Mouse (Mus musculus) midbrain, embryonic 10.5 days (tissue): ENCODE data around the gene Nrxn1. TPM values are rescaled to one million over a fixed set of nuclear protein-coding genes. Genes with fewer than 3 reads are reported as not detected.

ENCODE experiments used
- DNase-seq: peaks from one replicate; pipeline ENCODE4 v3.0.0-alpha.2; 2017; ENCODE audit warnings: low spot score
- H3K27ac ChIP-seq: fragments of 300-500 bp; sonication (generic); replicated peaks from 2 replicates; pipeline ENCODE4 v1.5.1; 2016; ENCODE audit warnings: mild to moderate bottlenecking
- H3K27me3 ChIP-seq: fragments of 300-500 bp; sonication (generic); 2 replicates; pipeline ENCODE4 v1.6.1; 2016; ENCODE audit warnings: low read depth, mild to moderate bottlenecking; ENCODE audit not compliant: poor library complexity, severe bottlenecking
- H3K36me3 ChIP-seq: fragments of 300-500 bp; sonication (generic); 2 replicates; pipeline ENCODE4 v1.6.1; 2016; ENCODE audit warnings: mild to moderate bottlenecking, moderate library complexity
- H3K4me1 ChIP-seq: fragments of 300-500 bp; sonication (generic); 2 replicates; pipeline ENCODE4 v1.6.1; 2016
- H3K4me3 ChIP-seq: fragments of 300-500 bp; sonication (generic); 2 replicates; pipeline ENCODE4 v1.5.1; 2016; ENCODE audit warnings: mild to moderate bottlenecking, moderate library complexity
- H3K9me3 ChIP-seq: fragments of 300-500 bp; sonication (generic); replicated peaks from 2 replicates; pipeline ENCODE4 v1.6.1; 2016; ENCODE audit warnings: mild to moderate bottlenecking
- WGBS: fragments of 180-500 bp; shearing (Covaris S2); methylation state at CpG from one replicate; pipeline ENCODE4 v1.1.7; 2016; 5-methylcytosine and 5-hydroxymethylcytosine counted together
- polyA plus RNA-seq: library from polyadenylated mRNA; unstranded; fragments of >200 nt; fragmentation: Nextera tagmentation; extraction: Ambion mirVana; gene quantifications from 2 replicates; pipeline ENCODE4 v1.2.1, GENCODE M21; 2016

Nrxn1 gene
- 4.2 and 8.3 TPM in 2 replicates for polyA plus RNA-seq

GRCm38 (mm10) chr17:91093042-91093080 is at the start of gene Nrxn1:
Nrxn1 (minus strand) TSS chr17:91093071.
- Histone ChIP-seq H3K4me3 (peak within 1 kb of the TSS; percentile 52), H3K27ac (peak within 1 kb of the TSS; percentile 59), H3K4me1 (peaks cover 12% of the 10 kb centered on the region), H3K9me3 (peaks cover 12% of the 10 kb centered on the region), H3K27me3 (0 out of 2 replicates have a peak, but pooled peaks cover 1% of the 10 kb centered on the region), H3K36me3 (peaks cover 10% of the 10 kb centered on the region)
- DNase-seq, result no peak
- WGBS, result 0% methylated on average over 1 of the region's 1 CpGs

- H3K4me3 ChIP-seq, result no peak overlapping the region
- DNase-seq, result no peak
- no peaks in the 10 kb centered on the region for H3K4me1 ChIP-seq
- no peaks in the 10 kb centered on the region for H3K27me3 ChIP-seq
- no peaks in the 10 kb centered on the region for H3K36me3 ChIP-seq
- H3K9me3 ChIP-seq, result no peaks in the 10 kb centered on the region
- WGBS, result 71% methylated on average over 3 of the region's 3 CpGs
- H3K27ac ChIP-seq, result no peak overlapping the region
Measured at GRCm38 (mm10) chr17:91136859-91137258, 44.0 kb upstream of the Nrxn1 start.

- H3K4me3 ChIP-seq, result no peak overlapping the region
- no peaks in the 10 kb centered on the region for H3K9me3 ChIP-seq
- no peaks in the 10 kb centered on the region for H3K4me1 ChIP-seq
- DNase-seq, result no peak
- WGBS, result 79% methylated on average over 3 of the region's 3 CpGs
- H3K27ac ChIP-seq, result no peak overlapping the region
- H3K27me3 ChIP-seq, result no peaks in the 10 kb centered on the region
- H3K36me3 ChIP-seq, result no peaks in the 10 kb centered on the region
Measured at GRCm38 (mm10) chr17:91112880-91113628, 20.2 kb upstream of the Nrxn1 start.

- Histone ChIP-seq H3K27ac (no peak overlapping the region), H3K4me3 (no peak overlapping the region), H3K9me3 (no peaks in the 10 kb centered on the region), H3K4me1 (no peaks in the 10 kb centered on the region), H3K36me3 (no peaks in the 10 kb centered on the region), H3K27me3 (no peaks in the 10 kb centered on the region)
- DNase-seq, result no peak
- WGBS, result 96% methylated on average over 1 of the region's 1 CpGs
Measured at GRCm38 (mm10) chr17:91112085-91112484, 19.2 kb upstream of the Nrxn1 start.

GRCm38 (mm10) chr17:91093081-91093875 is 407 bp upstream of the Nrxn1 start:
- Histone ChIP-seq H3K27ac (peak overlapping the region; percentile 59), H3K4me3 (peak overlapping the region; percentile 52), H3K27me3 (no peaks in the 10 kb centered on the region), H3K36me3 (peaks cover 6% of the 10 kb centered on the region), H3K4me1 (peaks cover 12% of the 10 kb centered on the region), H3K9me3 (peaks cover 7% of the 10 kb centered on the region)
- 30% methylated on average over 12 of the region's 12 CpGs for WGBS
- no peak for DNase-seq

- H3K36me3 ChIP-seq, result peaks cover 13% of the 10 kb centered on the region
- H3K4me1 ChIP-seq, result peaks cover 12% of the 10 kb centered on the region
- peak overlapping the region; percentile 59 for H3K27ac ChIP-seq
- WGBS, result 2% methylated on average over 21 of the region's 21 CpGs
- H3K9me3 ChIP-seq, result peaks cover 15% of the 10 kb centered on the region
- peak overlapping the region; percentile 52 for H3K4me3 ChIP-seq
- H3K27me3 ChIP-seq, result 0 out of 2 replicates have a peak, but pooled peaks cover 4% of the 10 kb centered on the region
- DNase-seq, result peak; percentile 76
Measured at GRCm38 (mm10) chr17:91092421-91093041, 340 bp downstream of the Nrxn1 start.

GRCm38 (mm10) chr17:91090631-91091030 is 2.2 kb downstream of the Nrxn1 start:
- Histone ChIP-seq H3K4me3 (no peak overlapping the region), H3K27me3 (0 out of 2 replicates have a peak, but pooled peaks cover 4% of the 10 kb centered on the region), H3K4me1 (peaks cover 14% of the 10 kb centered on the region), H3K27ac (no peak overlapping the region), H3K9me3 (peaks cover 17% of the 10 kb centered on the region), H3K36me3 (peaks cover 16% of the 10 kb centered on the region)
- WGBS, result 82% methylated on average over 1 of the region's 1 CpGs
- DNase-seq, result no peak

- Histone ChIP-seq H3K27me3 (0 out of 2 replicates have a peak, but pooled peaks cover 4% of the 10 kb centered on the region), H3K4me3 (no peak overlapping the region), H3K4me1 (peaks cover 18% of the 10 kb centered on the region), H3K27ac (no peak overlapping the region), H3K36me3 (peaks cover 16% of the 10 kb centered on the region), H3K9me3 (peaks cover 17% of the 10 kb centered on the region)
- no peak for DNase-seq
- WGBS, result 89% methylated on average over 11 of the region's 11 CpGs
Measured at GRCm38 (mm10) chr17:91088991-91089390, 3.9 kb downstream of the Nrxn1 start.

- peaks cover 16% of the 10 kb centered on the region for H3K36me3 ChIP-seq
- peaks cover 17% of the 10 kb centered on the region for H3K9me3 ChIP-seq
- H3K27ac ChIP-seq, result no peak overlapping the region
- DNase-seq, result no peak
- 0 out of 2 replicates have a peak, but pooled peaks cover 4% of the 10 kb centered on the region for H3K27me3 ChIP-seq
- H3K4me1 ChIP-seq, result peaks cover 16% of the 10 kb centered on the region
- H3K4me3 ChIP-seq, result no peak overlapping the region
- 77% methylated on average over 82 of the region's 82 CpGs for WGBS
Measured at GRCm38 (mm10) chr17:91088037-91088715, 4.7 kb downstream of the Nrxn1 start.

GRCm38 (mm10) chr17:91086412-91086811 is 6.5 kb downstream of the Nrxn1 start:
- WGBS, result 85% methylated on average over 1 of the region's 1 CpGs
- H3K4me1 ChIP-seq, result peaks cover 7% of the 10 kb centered on the region; the same call in 1 of the 2 replicates
- H3K27me3 ChIP-seq, result 0 out of 2 replicates have a peak, but pooled peaks cover 4% of the 10 kb centered on the region
- H3K27ac ChIP-seq, result no peak overlapping the region
- no peak overlapping the region for H3K4me3 ChIP-seq
- peaks cover 17% of the 10 kb centered on the region for H3K9me3 ChIP-seq
- DNase-seq, result no peak
- H3K36me3 ChIP-seq, result peaks cover 16% of the 10 kb centered on the region

GRCm38 (mm10) chr17:91085416-91085815 is 7.5 kb downstream of the Nrxn1 start:
- Histone ChIP-seq H3K27me3 (0 out of 2 replicates have a peak, but pooled peaks cover 4% of the 10 kb centered on the region), H3K4me1 (peaks cover 7% of the 10 kb centered on the region; the same call in 1 of the 2 replicates), H3K36me3 (peaks cover 16% of the 10 kb centered on the region), H3K27ac (no peak overlapping the region), H3K9me3 (peaks cover 17% of the 10 kb centered on the region), H3K4me3 (no peak overlapping the region)
- WGBS, result 72% methylated on average over 2 of the region's 2 CpGs
- no peak for DNase-seq

GRCm38 (mm10) chr17:91079096-91079495 is 13.8 kb downstream of the Nrxn1 start:
- Histone ChIP-seq H3K4me3 (no peak overlapping the region), H3K4me1 (peaks cover 9% of the 10 kb centered on the region; the same call in 1 of the 2 replicates), H3K27me3 (peaks cover 36% of the 10 kb centered on the region), H3K9me3 (no peaks in the 10 kb centered on the region), H3K27ac (no peak overlapping the region), H3K36me3 (no peaks in the 10 kb centered on the region)
- DNase-seq, result no peak
